Mouse (Mus musculus) embryonic facial prominence, embryonic 13.5 days (tissue): ENCODE measurements around the gene Lurap1. TPM values are rescaled to one million over a fixed set of nuclear protein-coding genes. Genes with fewer than 3 reads are reported as not detected.

Experiments used
- ATAC-seq: fragments of 200-750 bp; cut with Nextera tagmentation; 2 replicates; pipeline ENCODE4 v1.8.0; 2017; ENCODE audit warnings: low read depth; ENCODE audit not compliant: insufficient number of reproducible peaks, insufficient read depth, low FRiP score, low TSS enrichment
- H3K27ac ChIP-seq: fragments of 300-500 bp; sonication (generic); 2 replicates; pipeline ENCODE4 v1.5.1; 2015; ENCODE audit warnings: moderate library complexity, mild to moderate bottlenecking, inconsistent platforms
- H3K27me3 ChIP-seq: fragments of 300-500 bp; sonication (generic); 2 replicates; pipeline ENCODE4 v1.6.1; 2015; ENCODE audit warnings: mild to moderate bottlenecking, inconsistent platforms
- H3K36me3 ChIP-seq: fragments of 300-500 bp; sonication (generic); 2 replicates; pipeline ENCODE4 v1.6.1; 2015; ENCODE audit warnings: mild to moderate bottlenecking, inconsistent platforms
- H3K4me1 ChIP-seq: fragments of 300-500 bp; sonication (generic); 2 replicates; pipeline ENCODE4 v1.6.1; 2015; ENCODE audit warnings: inconsistent platforms
- H3K4me2 ChIP-seq: fragments of 300-500 bp; sonication (generic); 2 replicates; pipeline ENCODE4 v1.6.1; 2015; ENCODE audit warnings: moderate library complexity, mild to moderate bottlenecking, inconsistent platforms
- H3K4me3 ChIP-seq: fragments of 300-500 bp; sonication (generic); 2 replicates; pipeline ENCODE4 v1.5.1; 2015; ENCODE audit warnings: mild to moderate bottlenecking, inconsistent platforms
- H3K9ac ChIP-seq: fragments of 300-500 bp; sonication (generic); 2 replicates; pipeline ENCODE4 v1.6.1; 2015; ENCODE audit warnings: mild to moderate bottlenecking, inconsistent platforms
- H3K9me3 ChIP-seq: fragments of 300-500 bp; sonication (generic); 2 replicates; pipeline ENCODE4 v1.6.1; 2016; ENCODE audit warnings: inconsistent platforms
- WGBS: fragments of 180-500 bp; shearing (Covaris S2); methylation state at CpG from one replicate; pipeline ENCODE4 v1.1.7; 2015; ENCODE audit warnings: mixed read lengths; 5-methylcytosine and 5-hydroxymethylcytosine counted together
- polyA plus RNA-seq: library from polyadenylated mRNA; unstranded; fragments of >200 nt; fragmentation: Nextera tagmentation; extraction: Ambion mirVana; gene quantifications from 2 replicates; pipeline ENCODE4 v1.2.1, GENCODE M21; 2015

The Lurap1 gene
- polyA plus RNA-seq, 1 experiment from 2014 or later = 2.7 TPM

DNA sequence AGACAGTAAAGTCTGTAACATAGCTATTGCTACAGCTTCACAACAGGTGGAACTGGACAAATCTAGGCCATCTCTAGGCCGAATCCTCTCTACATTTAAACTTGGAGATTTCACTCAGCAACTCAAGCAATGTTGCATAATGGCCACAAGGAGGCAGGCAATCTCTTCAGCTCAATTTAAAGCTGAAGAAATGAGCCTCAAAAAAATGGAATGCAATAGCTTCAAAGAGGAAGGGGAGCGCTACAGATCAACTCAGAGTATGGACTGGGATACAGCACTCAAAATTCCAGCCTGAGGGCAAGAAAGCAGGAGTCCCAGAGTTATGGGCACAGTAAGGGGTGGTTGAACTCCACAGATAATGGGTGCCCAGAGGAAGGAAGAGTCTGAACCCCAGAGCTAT, 16.1 kb downstream of the Lurap1 start:
- no peak overlapping the region for H3K27ac ChIP-seq
- H3K4me1 ChIP-seq = peaks cover 3% of the 10 kb centered on the region; the same call in 1 of the 2 replicates
- H3K4me3 ChIP-seq = no peak overlapping the region
- H3K36me3 ChIP-seq = 0 out of 2 replicates have a peak, but pooled peaks cover 8% of the 10 kb centered on the region
- 35% methylated on average over 2 of the region's 2 CpGs for WGBS
- H3K9me3 ChIP-seq = no peaks in the 10 kb centered on the region
- no peak overlapping the region for H3K4me2 ChIP-seq
- no peak for ATAC-seq
- no peak overlapping the region for H3K9ac ChIP-seq
- H3K27me3 ChIP-seq = no peaks in the 10 kb centered on the region

- H3K9ac ChIP-seq = no peak overlapping the region; the same call in 1 of the 2 replicates
- H3K4me1 ChIP-seq = peaks cover 3% of the 10 kb centered on the region; the same call in 1 of the 2 replicates
- ATAC-seq = no peak
- no peaks in the 10 kb centered on the region for H3K27me3 ChIP-seq
- H3K4me2 ChIP-seq = no peak overlapping the region
- no peak overlapping the region for H3K27ac ChIP-seq
- 0 out of 2 replicates have a peak, but pooled peaks cover 8% of the 10 kb centered on the region for H3K36me3 ChIP-seq
- no peak overlapping the region for H3K4me3 ChIP-seq
- no peaks in the 10 kb centered on the region for H3K9me3 ChIP-seq
- 75% methylated on average over 4 of the region's 4 CpGs for WGBS
These were observed 18.0 kb downstream of the Lurap1 start for GRCm38 (mm10) chr4:116133126-116133525.

DNA sequence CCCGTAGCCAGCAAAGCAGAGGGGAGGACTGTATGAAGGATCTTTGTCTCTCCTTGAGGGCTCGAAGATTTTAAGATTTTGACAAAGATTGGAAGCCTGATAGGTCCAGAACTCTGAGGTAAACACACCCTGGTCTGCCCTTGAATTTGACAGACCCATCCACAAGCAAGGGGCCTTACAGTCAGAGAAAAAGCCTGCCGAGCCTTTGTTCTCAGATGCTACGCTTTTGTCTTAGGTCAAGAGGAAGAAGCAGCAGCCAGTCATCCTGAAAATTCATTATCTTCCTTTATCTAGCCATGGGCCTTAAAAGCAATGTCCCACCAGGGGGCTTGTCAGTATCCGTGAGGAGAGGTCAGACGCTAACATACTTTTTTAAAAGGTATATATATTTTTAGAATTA, 23.2 kb downstream of the Lurap1 start:
- H3K9ac ChIP-seq = no peak overlapping the region
- no peak overlapping the region for H3K4me3 ChIP-seq
- no peaks in the 10 kb centered on the region for H3K36me3 ChIP-seq
- peaks cover 13% of the 10 kb centered on the region; the same call in 1 of the 2 replicates for H3K4me1 ChIP-seq
- 76% methylated on average over 6 of the region's 6 CpGs for WGBS
- H3K4me2 ChIP-seq = no peak overlapping the region
- H3K9me3 ChIP-seq = no peaks in the 10 kb centered on the region
- H3K27me3 ChIP-seq = no peaks in the 10 kb centered on the region
- H3K27ac ChIP-seq = no peak overlapping the region
- no peak for ATAC-seq

DNA sequence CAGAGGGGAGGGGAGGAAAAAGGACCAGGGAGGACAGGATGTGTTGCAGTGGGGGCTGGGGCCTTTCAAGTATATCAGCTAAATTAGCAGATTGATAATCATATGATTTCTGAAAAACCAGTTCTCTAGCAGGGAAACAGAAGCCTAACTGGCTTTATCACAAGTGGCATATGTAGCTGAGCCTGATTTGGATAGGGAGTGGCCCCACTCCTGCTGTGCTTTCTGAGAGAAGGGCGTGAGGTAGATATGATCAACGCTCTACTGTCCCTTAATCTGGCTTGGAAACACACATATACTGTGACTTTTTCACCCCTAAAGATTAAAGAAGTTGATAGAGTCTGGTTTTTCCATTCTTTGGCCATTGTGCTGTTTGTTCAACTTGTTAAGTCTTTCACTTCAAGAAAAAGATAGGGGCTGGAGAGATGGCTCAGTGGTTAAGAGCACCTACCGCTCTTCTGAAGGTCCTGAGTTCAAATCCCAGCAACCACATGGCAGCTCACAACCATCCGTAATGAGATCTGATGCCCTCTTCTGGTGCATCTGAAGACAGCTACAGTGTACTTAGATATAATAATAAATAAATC, 25.2 kb downstream of the Lurap1 start:
- Histone ChIP-seq H3K9ac (no peak overlapping the region), H3K27ac (no peak overlapping the region), H3K36me3 (no peaks in the 10 kb centered on the region), H3K27me3 (no peaks in the 10 kb centered on the region), H3K4me2 (no peak overlapping the region), H3K4me3 (no peak overlapping the region), H3K4me1 (peaks cover 18% of the 10 kb centered on the region; the same call in 1 of the 2 replicates), H3K9me3 (no peaks in the 10 kb centered on the region)
- ATAC-seq = no peak
- 93% methylated on average over 4 of the region's 4 CpGs for WGBS

DNA sequence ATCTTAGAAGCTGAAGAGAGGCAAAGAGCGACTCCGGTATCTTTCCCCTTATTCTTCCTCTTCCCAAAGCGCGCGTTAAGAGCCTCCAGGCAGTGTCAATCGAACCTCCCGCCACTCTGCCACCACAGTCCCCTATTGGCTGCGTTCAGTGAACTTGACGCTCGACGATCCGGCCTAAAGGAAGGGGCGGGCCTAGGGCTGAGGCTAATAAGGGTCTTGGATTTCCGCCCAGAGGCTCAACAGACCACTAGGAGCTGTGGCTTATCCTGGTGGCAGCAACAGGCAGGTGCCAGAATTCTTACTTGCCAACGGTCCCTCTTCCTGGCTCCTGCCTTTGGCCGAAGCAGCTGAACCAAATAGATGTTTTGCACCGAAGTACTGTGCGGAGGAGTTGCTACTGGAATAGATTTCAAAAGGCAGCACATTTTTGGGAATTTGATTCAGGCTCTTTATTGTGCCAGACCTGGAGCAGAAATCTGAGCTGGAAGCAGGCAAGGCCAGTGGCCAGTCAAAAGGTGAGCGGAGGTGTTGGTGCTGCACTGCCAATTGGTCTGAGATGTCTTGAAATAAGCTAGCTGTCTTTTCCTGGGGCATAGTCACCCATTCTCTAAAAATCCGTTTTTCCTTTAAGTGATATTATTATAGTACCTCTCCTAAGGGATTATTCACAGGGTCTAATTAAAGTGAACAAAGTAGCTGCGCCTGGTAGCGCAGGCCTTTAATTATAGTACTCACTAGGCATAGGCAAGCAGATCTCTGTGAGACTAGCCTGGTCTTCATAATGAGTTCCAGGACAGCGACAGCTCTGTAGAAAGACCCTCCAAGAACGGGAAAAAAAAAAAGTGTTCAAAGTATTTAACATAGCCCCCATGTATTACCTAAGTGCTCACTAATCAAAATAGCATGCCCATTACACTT, 27.3 kb downstream of the Lurap1 start, which contains the start of the genes Rad54l and Pomgnt1:
Gene Rad54l, minus strand, starts transcription at position 89 of the 918 bp plus-strand sequence.
Gene Pomgnt1, plus strand, starts transcription at position 239 of the 918 bp plus-strand sequence.
- 4% methylated on average over 24 of the region's 24 CpGs for WGBS
- Histone ChIP-seq H3K9ac (peak within 1 kb of the TSS; percentile 76), H3K9me3 (no peaks in the 10 kb centered on the region), H3K27ac (peak within 1 kb of the TSS; percentile 49), H3K4me2 (peak within 1 kb of the TSS; percentile 75), H3K36me3 (peaks cover 7% of the 10 kb centered on the region; the same call in 1 of the 2 replicates), H3K27me3 (no peaks in the 10 kb centered on the region), H3K4me1 (peaks cover 18% of the 10 kb centered on the region; the same call in 1 of the 2 replicates), H3K4me3 (peak within 1 kb of the TSS; percentile 62)
- peak; percentile 93 for ATAC-seq

- no peaks in the 10 kb centered on the region for H3K9me3 ChIP-seq
- no peaks in the 10 kb centered on the region for H3K27me3 ChIP-seq
- WGBS = 0% methylated on average over 1 of the region's 1 CpGs
- peak overlapping the region; percentile 76 for H3K9ac ChIP-seq
- ATAC-seq = no peak
- peak overlapping the region; percentile 62 for H3K4me3 ChIP-seq
- H3K4me1 ChIP-seq = peaks cover 18% of the 10 kb centered on the region; the same call in 1 of the 2 replicates
- no peak overlapping the region for H3K27ac ChIP-seq
- peak overlapping the region; percentile 75 for H3K4me2 ChIP-seq
- H3K36me3 ChIP-seq = peaks cover 12% of the 10 kb centered on the region
These were observed 28.4 kb downstream of the Lurap1 start for GRCm38 (mm10) chr4:116122762-116123161.

GRCm38 (mm10) chr4:116111486-116111885, 39.7 kb downstream of the Lurap1 start:
- Histone ChIP-seq H3K4me2 (no peak overlapping the region), H3K27me3 (no peaks in the 10 kb centered on the region), H3K36me3 (peaks cover 57% of the 10 kb centered on the region), H3K4me3 (no peak overlapping the region), H3K27ac (no peak overlapping the region), H3K4me1 (no peaks in the 10 kb centered on the region), H3K9me3 (no peaks in the 10 kb centered on the region), H3K9ac (no peak overlapping the region)
- no peak for ATAC-seq
- whole genome bisulfite sequencing = 88% methylated on average over 2 of the region's 2 CpGs

- H3K36me3 ChIP-seq = peaks cover 61% of the 10 kb centered on the region
- no peak overlapping the region for H3K4me2 ChIP-seq
- H3K9ac ChIP-seq = no peak overlapping the region
- H3K4me3 ChIP-seq = no peak overlapping the region
- H3K4me1 ChIP-seq = no peaks in the 10 kb centered on the region
- no peak for ATAC-seq
- no peaks in the 10 kb centered on the region for H3K9me3 ChIP-seq
- H3K27me3 ChIP-seq = no peaks in the 10 kb centered on the region
- 94% methylated on average over 6 of the region's 6 CpGs for WGBS
- H3K27ac ChIP-seq = no peak overlapping the region
These were observed 40.4 kb downstream of the Lurap1 start for GRCm38 (mm10) chr4:116110695-116111094.

DNA sequence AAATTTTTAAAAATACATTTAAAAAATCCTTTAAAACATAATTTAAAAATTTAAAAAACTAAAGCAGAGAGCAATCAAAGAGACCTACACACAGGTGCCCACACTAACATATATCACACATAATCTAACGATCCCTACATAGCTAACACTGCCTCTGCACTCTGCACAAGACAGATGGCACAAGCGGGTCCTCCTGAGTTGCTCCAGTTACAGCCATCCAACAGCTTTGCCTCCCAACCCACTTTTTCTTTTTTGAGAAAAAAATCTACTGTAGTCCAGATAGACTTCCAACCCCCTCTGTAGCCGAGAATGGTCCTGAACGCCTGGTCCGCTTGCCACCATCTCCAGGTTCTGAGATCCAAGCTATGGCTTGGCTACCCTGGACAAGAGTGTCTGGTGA, 45.9 kb downstream of the Lurap1 start:
- no peak overlapping the region for H3K9ac ChIP-seq
- ATAC-seq = no peak
- H3K27ac ChIP-seq = no peak overlapping the region
- no peaks in the 10 kb centered on the region for H3K27me3 ChIP-seq
- H3K4me1 ChIP-seq = no peaks in the 10 kb centered on the region
- H3K9me3 ChIP-seq = no peaks in the 10 kb centered on the region
- H3K4me2 ChIP-seq = no peak overlapping the region
- H3K4me3 ChIP-seq = no peak overlapping the region
- 92% methylated on average over 5 of the region's 5 CpGs for WGBS
- H3K36me3 ChIP-seq = peaks cover 75% of the 10 kb centered on the region

GRCm38 (mm10) chr4:116100959-116101358, 50.2 kb downstream of the Lurap1 start:
- Histone ChIP-seq H3K4me1 (no peaks in the 10 kb centered on the region), H3K27me3 (no peaks in the 10 kb centered on the region), H3K36me3 (peaks cover 97% of the 10 kb centered on the region), H3K9me3 (no peaks in the 10 kb centered on the region), H3K27ac (no peak overlapping the region), H3K9ac (no peak overlapping the region), H3K4me2 (no peak overlapping the region), H3K4me3 (no peak overlapping the region)
- WGBS = 85% methylated on average over 7 of the region's 7 CpGs
- no peak for ATAC-seq

GRCm38 (mm10) chr4:116097211-116097610, 53.9 kb downstream of the Lurap1 start:
- no peak overlapping the region for H3K4me3 ChIP-seq

More at GRCm38 (mm10) chr4:116097211-116097610, 53.9 kb downstream of the Lurap1 start:
- Histone ChIP-seq H3K4me1 (no peaks in the 10 kb centered on the region), H3K9ac (peak overlapping the region; percentile 21; the same call in 1 of the 2 replicates), H3K27me3 (no peaks in the 10 kb centered on the region), H3K36me3 (peaks cover 100% of the 10 kb centered on the region), H3K9me3 (no peaks in the 10 kb centered on the region), H3K4me2 (no peak overlapping the region), H3K27ac (no peak overlapping the region)
- ATAC-seq = no peak
- WGBS = 89% methylated on average over 8 of the region's 8 CpGs
